Mouse (Mus musculus): ENCODE measurements around the gene Tmem262.

DNA sequence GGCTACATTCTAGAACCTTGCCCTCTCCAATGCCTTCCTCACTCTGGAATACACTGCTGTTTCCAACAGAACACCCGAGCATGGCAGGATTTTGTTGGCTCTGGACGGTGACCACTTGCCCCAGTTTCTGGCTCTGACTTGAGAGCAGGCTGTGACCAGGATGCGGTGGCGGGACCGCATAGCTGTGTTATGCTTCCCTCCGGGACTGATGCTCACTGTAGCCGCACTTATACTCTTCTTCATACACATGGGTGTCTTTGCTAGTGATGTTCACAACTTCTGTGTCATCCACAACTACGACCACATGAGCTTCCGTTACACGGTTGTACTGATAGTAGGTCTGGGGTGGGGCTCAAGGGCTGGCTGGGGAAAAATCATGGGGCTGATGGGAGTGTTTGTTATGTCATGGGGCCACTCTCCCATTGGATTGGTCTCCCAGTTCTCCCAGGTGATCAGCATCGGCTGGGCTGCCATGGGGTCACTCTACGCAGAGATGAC, at the start of gene Tmem262:
- no peak for TF ChIP-seq POLR2A (IDR thresholded peaks at IDR 0.05; ENCODE audit: insufficient read length, low read depth)
- no peak for TF ChIP-seq MAX (IDR thresholded peaks at IDR 0.05; ENCODE audit: low read depth)
- TF ChIP-seq USF1 (IDR thresholded peaks at IDR 0.05; ENCODE audit: low read depth): no peak
- TF ChIP-seq POLR2AphosphoS2 (IDR thresholded peaks at IDR 0.05; ENCODE audit: insufficient read length, low read depth): no peak
- TF ChIP-seq MYOD1 (IDR thresholded peaks at IDR 0.05; ENCODE audit: control insufficient read depth in 1 of 3, insufficient read length in 2 of 3, low read depth in 2 of 3): no peak
- TF ChIP-seq TCF12 (IDR thresholded peaks at IDR 0.05; ENCODE audit: insufficient read depth, poor library complexity, severe bottlenecking): no peak
- no peak for TF ChIP-seq CEBPB (IDR thresholded peaks at IDR 0.05; ENCODE audit: insufficient read depth, poor library complexity, severe bottlenecking)
- TF ChIP-seq TCF3 (IDR thresholded peaks at IDR 0.05; ENCODE audit: insufficient read length, low read depth): no peak
- no peak for TF ChIP-seq E2F4 (IDR thresholded peaks at IDR 0.05; ENCODE audit: insufficient read depth)
- TF ChIP-seq REST (IDR thresholded peaks at IDR 0.05; ENCODE audit: insufficient read depth, insufficient read length): no peak
- TF ChIP-seq MYOG (IDR thresholded peaks at IDR 0.05; ENCODE audit: control insufficient read depth in 1 of 3, insufficient read depth in 1 of 3, insufficient read length in 2 of 3, low read depth in 2 of 3): no peak

All from myocyte (in vitro differentiated cells).